20 mouse cellular contexts compared by ENCODE assay signal in genomic region chrX:11929448-11929847, GRCm38 (mm10).
A peak's percentile ranks its signal among the peaks of the same experiment; 100 is the strongest.
DNase-seq lines count a peak whose midpoint lies in the region; ATAC-seq and TF ChIP-seq lines count a peak whose summit lies in the region.
"Had no signal": no experiment of that assay in that cellular context is flagged by ENCODE, and none has a peak within 500 bp of the region (broad histone marks: within the 10 kb centered on the region; RNA-seq: fewer than 3 reads in every experiment).

No protein-coding gene starts in this region.

- no peak for TF ChIP-seq CTCF in C2C12 (IDR thresholded peaks at IDR 0.05; ENCODE audit: control insufficient read depth, insufficient read depth, insufficient read length)
- TF ChIP-seq CTCF in liver, postnatal 0 days (IDR thresholded peaks at IDR 0.05; ENCODE audit: low read depth): no peak

- TF ChIP-seq EP300 in liver, postnatal 0 days (IDR thresholded peaks at IDR 0.05; ENCODE audit: low read depth): no peak

- peak; percentile 14 for DNase-seq in heart, postnatal 4 days
- DNase-seq in heart, adult 9 months (ENCODE audit: low spot score in 2 of 2): no peak
- peak; percentile 70 for DNase-seq in 3134 (ENCODE audit: extremely low read depth, insufficient read length, low spot score)
- peak; percentile 49 for DNase-seq in embryonic facial prominence, embryonic 14.5 days (ENCODE audit: low spot score)
- no peak for DNase-seq in liver, postnatal 0 days
- DNase-seq in left cerebral cortex, postnatal 36 days (ENCODE audit: low spot score in 2 of 2): no peak
- DNase-seq: adrenal gland, postnatal 25 days; cerebellum, adult 2 months; forebrain, postnatal 0 days; gastrocnemius, adult 2 months; heart, adult 2 months; kidney, postnatal 25 days; right cerebral cortex, adult 18-20 months had no signal

- 0 out of 2 replicates have a peak, but pooled peaks have one; percentile 26 for ATAC-seq in embryonic facial prominence, embryonic 14.5 days (ENCODE audit: low read depth)
- no peak for ATAC-seq in liver, postnatal 0 days
- ATAC-seq: forebrain, postnatal 0 days; intestine, postnatal 0 days had no signal

- H3K9me3 ChIP-seq in embryonic facial prominence, embryonic 14.5 days (ENCODE audit: control insufficient read depth, low read length): no peaks in the 10 kb centered on the region
- H3K9me3 ChIP-seq in liver, postnatal 0 days (ENCODE audit: low read length): no peaks in the 10 kb centered on the region
- H3K9me3 ChIP-seq: hindbrain, embryonic 13.5 days; limb, embryonic 13.5 days; midbrain, embryonic 10.5 days; stomach, embryonic 15.5 days had no signal

- H3K4me1 ChIP-seq in embryonic facial prominence, embryonic 14.5 days (ENCODE audit: control insufficient read depth, insufficient read depth, low read length): 0 out of 2 replicates have a peak, but pooled peaks cover 7% of the 10 kb centered on the region
- no peaks in the 10 kb centered on the region for H3K4me1 ChIP-seq in liver, postnatal 0 days (ENCODE audit: insufficient read depth)
- H3K4me1 ChIP-seq: stomach, embryonic 15.5 days had no signal

- no peaks in the 10 kb centered on the region for H3K79me3 ChIP-seq in C2C12 (ENCODE audit: low read depth)

- H3K4me3 ChIP-seq in C2C12 (ENCODE audit: insufficient read depth, poor library complexity, severe bottlenecking): no peak overlapping the region
- no peak overlapping the region for H3K4me3 ChIP-seq in embryonic facial prominence, embryonic 14.5 days (ENCODE audit: low read depth, low read length)
- H3K4me3 ChIP-seq in liver, postnatal 0 days (ENCODE audit: low read depth, low read length): no peak overlapping the region
- H3K4me3 ChIP-seq: gastrocnemius, adult 2 months; heart, adult 2 months; hindbrain, embryonic 13.5 days; left cerebral cortex, adult 2 months; limb, embryonic 13.5 days; midbrain, embryonic 10.5 days; stomach, embryonic 15.5 days had no signal

- no peaks in the 10 kb centered on the region for H3K79me2 ChIP-seq in C2C12 (ENCODE audit: control insufficient read depth, insufficient read depth)

- no peaks in the 10 kb centered on the region for H3K27me3 ChIP-seq in C2C12 (ENCODE audit: control insufficient read depth, insufficient read depth, insufficient read length)
- H3K27me3 ChIP-seq in embryonic facial prominence, embryonic 14.5 days (replicated peaks; ENCODE audit: control insufficient read depth, insufficient read depth, low read length): no peaks in the 10 kb centered on the region; the same call in 1 of the 2 replicates
- H3K27me3 ChIP-seq in liver, postnatal 0 days (ENCODE audit: insufficient read depth, low read length): no peaks in the 10 kb centered on the region
- H3K27me3 ChIP-seq: stomach, embryonic 15.5 days had no signal

- no peaks in the 10 kb centered on the region for H3K36me3 ChIP-seq in C2C12 (ENCODE audit: control insufficient read depth, insufficient read depth)
- H3K36me3 ChIP-seq in embryonic facial prominence, embryonic 14.5 days (ENCODE audit: control insufficient read depth, insufficient read depth, low read length): no peaks in the 10 kb centered on the region
- H3K36me3 ChIP-seq in liver, postnatal 0 days (replicated peaks; ENCODE audit: insufficient read depth, low read length): no peaks in the 10 kb centered on the region
- H3K36me3 ChIP-seq: hindbrain, embryonic 13.5 days; limb, embryonic 13.5 days; midbrain, embryonic 10.5 days; stomach, embryonic 15.5 days had no signal

- intact Hi-C loops in left cerebral cortex, postnatal 36 days (cut with DNase I): no loop called here

- 47% methylated on average over 6 of the region's 6 CpGs for WGBS in embryonic facial prominence, embryonic 14.5 days
- WGBS in liver, postnatal 0 days (ENCODE audit: insufficient replicate concordance): 71% methylated on average over 6 of the region's 6 CpGs

- peak overlapping the region; percentile 14 for H3ac ChIP-seq in C2C12 (ENCODE audit: control insufficient read depth, insufficient read length, low read depth)

- H3K27ac ChIP-seq in embryonic facial prominence, embryonic 14.5 days (replicated peaks; ENCODE audit: low read depth, low read length): no peak overlapping the region
- H3K27ac ChIP-seq in liver, postnatal 0 days (ENCODE audit: low read depth): no peak overlapping the region
- H3K27ac ChIP-seq: gastrocnemius, adult 2 months; heart, adult 2 months; hindbrain, embryonic 13.5 days; left cerebral cortex, adult 2 months; limb, embryonic 13.5 days; midbrain, embryonic 10.5 days; stomach, embryonic 15.5 days had no signal

- no peak overlapping the region for H3K9ac ChIP-seq in embryonic facial prominence, embryonic 14.5 days (ENCODE audit: low read depth, low read length)
- no peak overlapping the region for H3K9ac ChIP-seq in liver, postnatal 0 days (replicated peaks)
- H3K9ac ChIP-seq: forebrain, postnatal 0 days; hindbrain, embryonic 13.5 days; limb, embryonic 13.5 days; stomach, embryonic 15.5 days had no signal

- no peak overlapping the region for H3K4me2 ChIP-seq in embryonic facial prominence, embryonic 14.5 days (ENCODE audit: low read depth, low read length)
- no peak overlapping the region for H3K4me2 ChIP-seq in liver, postnatal 0 days (ENCODE audit: low read depth, low read length)
- H3K4me2 ChIP-seq: hindbrain, embryonic 13.5 days; limb, embryonic 13.5 days; stomach, embryonic 15.5 days had no signal

TF ChIP-seq in C2C12, 6 proteins besides CTCF, POLR2A, EP300 and RAD21:
- TF ChIP-seq FOSL1 (IDR thresholded peaks at IDR 0.05; ENCODE audit: insufficient read depth, low read length, poor library complexity, severe bottlenecking): no peak
- TF ChIP-seq MYOD1 (IDR thresholded peaks at IDR 0.05; ENCODE audit: control insufficient read depth, insufficient read length, low read depth): peak; percentile 94
- TF ChIP-seq CEBPB (IDR thresholded peaks at IDR 0.05; ENCODE audit: low read depth): peak; percentile 20

Comparison
In these comparisons a context has a peak if more than half of its experiments do, and no peak if none do; other contexts are left out.
1. DNase-seq: peak in heart, postnatal 4 days (single experiment), 3134 (single experiment) and embryonic facial prominence, embryonic 14.5 days (single experiment); none in heart, adult 9 months (0 of 2), liver, postnatal 0 days (single experiment) and left cerebral cortex, postnatal 36 days (0 of 2).